In the genomic region with DNA sequence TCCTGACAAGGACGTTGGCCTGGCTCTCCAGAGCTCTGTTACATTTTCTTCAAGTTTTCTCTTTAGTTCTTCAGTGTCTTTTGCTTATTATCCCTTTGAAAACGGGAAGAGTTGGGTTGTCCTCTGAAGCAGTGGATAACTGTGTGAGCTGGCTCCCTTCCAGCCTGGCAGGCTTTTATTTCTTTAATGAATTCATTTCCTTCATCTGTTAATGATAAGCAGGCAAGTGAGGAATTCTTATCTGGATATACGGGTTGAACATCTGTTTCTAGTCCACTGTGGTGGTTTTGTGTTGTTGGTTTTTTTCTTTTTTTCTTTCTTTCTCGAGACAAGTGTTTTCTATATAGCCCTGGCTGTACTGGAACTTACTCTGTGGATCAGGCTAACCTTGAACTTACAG, we compare ENCODE assay signal across 14 mouse cellular contexts. TPM values are rescaled to one million over a fixed set of nuclear protein-coding genes. Genes with fewer than 3 reads are reported as not detected.
A peak's percentile ranks its signal among the peaks of the same experiment; 100 is the strongest.
DNase-seq lines count a peak whose midpoint lies in the region; ATAC-seq lines count a peak whose summit lies in the region.
"Had no signal": no experiment of that assay in that cellular context is flagged by ENCODE, and none has a peak within 500 bp of the region (broad histone marks: within the 10 kb centered on the region; RNA-seq: fewer than 3 reads in every experiment).

No protein-coding gene starts in this region.

- H3K9ac ChIP-seq in forebrain, embryonic 14.5 days (ENCODE audit: low read length): no peak overlapping the region
- H3K9ac ChIP-seq in forebrain, embryonic 13.5 days: no peak overlapping the region
- no peak overlapping the region for H3K9ac ChIP-seq in kidney, embryonic 15.5 days
- H3K9ac ChIP-seq in embryonic facial prominence, embryonic 13.5 days: no peak overlapping the region
- H3K9ac ChIP-seq: forebrain, embryonic 15.5 days; hindbrain, embryonic 14.5 days had no signal

- no peaks in the 10 kb centered on the region for H3K9me3 ChIP-seq in forebrain, embryonic 14.5 days (replicated peaks; ENCODE audit: control insufficient read depth, low read length)
- no peaks in the 10 kb centered on the region for H3K9me3 ChIP-seq in forebrain, embryonic 13.5 days (replicated peaks)
- no peaks in the 10 kb centered on the region for H3K9me3 ChIP-seq in kidney, embryonic 15.5 days (replicated peaks)
- no peaks in the 10 kb centered on the region for H3K9me3 ChIP-seq in embryonic facial prominence, embryonic 13.5 days
- H3K9me3 ChIP-seq: forebrain, embryonic 15.5 days had no signal

- WGBS in forebrain, embryonic 14.5 days: 20% methylated on average over 4 of the region's 4 CpGs
- WGBS in forebrain, embryonic 13.5 days: 26% methylated on average over 4 of the region's 4 CpGs
- WGBS in kidney, embryonic 15.5 days: 32% methylated on average over 4 of the region's 4 CpGs
- WGBS in embryonic facial prominence, embryonic 13.5 days: 21% methylated on average over 4 of the region's 4 CpGs

- DNase-seq in forebrain, embryonic 14.5 days (ENCODE audit: low spot score): peak; percentile 53
- peak; percentile 24 to 47 for DNase-seq in kidney, postnatal 4 days
- DNase-seq in 416B (ENCODE audit: low read depth): peak; percentile 11
- DNase-seq in gastrocnemius, postnatal 10 days: no peak
- DNase-seq in ovary, adult 18-20 months (ENCODE audit: low spot score): no peak
- DNase-seq: cerebellum, postnatal 36 days; right cerebral cortex, postnatal 4 days; thymus, adult 2 months had no signal

- H3K36me3 ChIP-seq in forebrain, embryonic 14.5 days (ENCODE audit: control insufficient read depth, insufficient read depth, low read length): no peaks in the 10 kb centered on the region
- H3K36me3 ChIP-seq in forebrain, embryonic 13.5 days (ENCODE audit: poor library complexity, severe bottlenecking): no peaks in the 10 kb centered on the region
- H3K36me3 ChIP-seq in kidney, embryonic 15.5 days: no peaks in the 10 kb centered on the region
- H3K36me3 ChIP-seq in embryonic facial prominence, embryonic 13.5 days: 0 out of 2 replicates have a peak, but pooled peaks cover under 1% of the 10 kb centered on the region
- H3K36me3 ChIP-seq: forebrain, embryonic 15.5 days had no signal

- ATAC-seq in forebrain, embryonic 14.5 days: no peak
- ATAC-seq in forebrain, embryonic 13.5 days: no peak
- no peak for ATAC-seq in kidney, embryonic 15.5 days (replicated peaks; ENCODE audit: low FRiP score)
- no peak for ATAC-seq in embryonic facial prominence, embryonic 13.5 days (ENCODE audit: insufficient number of reproducible peaks, insufficient read depth, low FRiP score, low TSS enrichment, low read depth)
- ATAC-seq: forebrain, embryonic 15.5 days; intestine, embryonic 16.5 days had no signal

- peaks cover 7% of the 10 kb centered on the region for H3K4me1 ChIP-seq in forebrain, embryonic 14.5 days (ENCODE audit: control insufficient read depth, insufficient read depth, low read length)
- peaks cover 21% of the 10 kb centered on the region for H3K4me1 ChIP-seq in forebrain, embryonic 13.5 days
- H3K4me1 ChIP-seq in kidney, embryonic 15.5 days: peaks cover 12% of the 10 kb centered on the region
- H3K4me1 ChIP-seq in embryonic facial prominence, embryonic 13.5 days: peaks cover 41% of the 10 kb centered on the region

- H3K4me3 ChIP-seq in forebrain, embryonic 14.5 days (ENCODE audit: low read depth, low read length): no peak overlapping the region
- no peak overlapping the region for H3K4me3 ChIP-seq in forebrain, embryonic 13.5 days
- no peak overlapping the region for H3K4me3 ChIP-seq in kidney, embryonic 15.5 days (replicated peaks)
- no peak overlapping the region for H3K4me3 ChIP-seq in embryonic facial prominence, embryonic 13.5 days
- H3K4me3 ChIP-seq: forebrain, embryonic 15.5 days had no signal

- H3K27ac ChIP-seq in forebrain, embryonic 14.5 days (ENCODE audit: low read depth, low read length): peak overlapping the region; percentile 14; the same call in 1 of the 2 replicates
- H3K27ac ChIP-seq in forebrain, embryonic 13.5 days: no peak overlapping the region
- no peak overlapping the region; the same call in 1 of the 2 replicates for H3K27ac ChIP-seq in kidney, embryonic 15.5 days
- H3K27ac ChIP-seq in embryonic facial prominence, embryonic 13.5 days: peak overlapping the region; percentile 58; the same call in 1 of the 2 replicates
- H3K27ac ChIP-seq: forebrain, embryonic 15.5 days; hindbrain, embryonic 14.5 days had no signal

- H3K27me3 ChIP-seq in forebrain, embryonic 14.5 days (replicated peaks; ENCODE audit: control insufficient read depth, insufficient read depth, low read length): no peaks in the 10 kb centered on the region
- no peaks in the 10 kb centered on the region for H3K27me3 ChIP-seq in forebrain, embryonic 13.5 days
- H3K27me3 ChIP-seq in kidney, embryonic 15.5 days: no peaks in the 10 kb centered on the region
- H3K27me3 ChIP-seq in embryonic facial prominence, embryonic 13.5 days: no peaks in the 10 kb centered on the region
- H3K27me3 ChIP-seq: forebrain, embryonic 15.5 days had no signal

- H3K4me2 ChIP-seq in forebrain, embryonic 14.5 days (ENCODE audit: low read length): no peak overlapping the region
- no peak overlapping the region for H3K4me2 ChIP-seq in forebrain, embryonic 13.5 days
- H3K4me2 ChIP-seq in kidney, embryonic 15.5 days: no peak overlapping the region
- H3K4me2 ChIP-seq in embryonic facial prominence, embryonic 13.5 days: no peak overlapping the region
- H3K4me2 ChIP-seq: forebrain, embryonic 15.5 days; hindbrain, embryonic 14.5 days had no signal

RNA-seq across cellular contexts. Expression of gene Limch1, which starts 22.4 kb away (rescaled TPM):
- 55.6 and 77.6 TPM in 2 replicates for polyA plus RNA-seq in forebrain, embryonic 14.5 days (2014; fragmentation: Nextera tagmentation; extraction: Ambion mirVana)
- 48.4 and 48.7 TPM in 2 replicates for polyA plus RNA-seq in forebrain, embryonic 13.5 days (2015; fragmentation: Nextera tagmentation; extraction: Ambion mirVana)
- 35.1 and 39.1 TPM in 2 replicates for polyA plus RNA-seq in kidney, embryonic 15.5 days (2015; fragmentation: Nextera tagmentation; extraction: Ambion mirVana)
- 106 and 115 TPM in 2 replicates for polyA plus RNA-seq in embryonic facial prominence, embryonic 13.5 days (2015; fragmentation: Nextera tagmentation; extraction: Ambion mirVana)
- 100 to 1,000 TPM; 166 to 172 TPM for total RNA-seq in gastrocnemius, postnatal 10 days (2021)

Comparison
In these comparisons a context has a peak if more than half of its experiments do, and no peak if none do; other contexts are left out.
1. H3K27ac ChIP-seq: peak in forebrain, embryonic 14.5 days (single experiment) and embryonic facial prominence, embryonic 13.5 days (single experiment); none in forebrain, embryonic 13.5 days (single experiment) and kidney, embryonic 15.5 days (single experiment).
2. DNase-seq: peak in forebrain, embryonic 14.5 days (single experiment), kidney, postnatal 4 days (2 of 2) and 416B (single experiment); none in gastrocnemius, postnatal 10 days (single experiment) and ovary, adult 18-20 months (single experiment).